Mouse (Mus musculus) liver, embryonic 14.5 days (tissue): Measurements from ENCODE around the gene Gtf2e1. TPM values are rescaled to one million over a fixed set of nuclear protein-coding genes. Genes with fewer than 3 reads are reported as not detected.
A peak's percentile ranks its signal among the peaks of the same experiment; 100 is the strongest.

Experiments used
- ATAC-seq: fragments of 200-750 bp; cut with Nextera tagmentation; 2 replicates; pipeline ENCODE4 v1.8.0; 2017; ENCODE audit warnings: moderate number of reproducible peaks, mild to moderate bottlenecking, moderate library complexity; ENCODE audit not compliant: insufficient read depth
- DNase-seq, 3 experiments: peaks; one replicate each; pipeline ENCODE4 v3.0.0-alpha.2; 2012 to 2013; ENCODE audit warnings: low read depth in 3 of 3, low spot score in 3 of 3
- H3K27ac ChIP-seq: fragments of 300-500 bp; sonication (generic); 2 replicates; pipeline ENCODE4 v1.5.1; 2014; ENCODE audit warnings: moderate library complexity, mild to moderate bottlenecking, control low read depth, inconsistent platforms
- H3K27me3 ChIP-seq: fragments of 300-500 bp; sonication (generic); 2 replicates; pipeline ENCODE4 v1.6.1; 2014; ENCODE audit warnings: mild to moderate bottlenecking, low read length, moderate library complexity; ENCODE audit not compliant: control insufficient read depth, insufficient read depth
- H3K36me3 ChIP-seq: fragments of 300-500 bp; sonication (generic); replicated peaks from 2 replicates; pipeline ENCODE4 v1.6.1; 2014; ENCODE audit warnings: low read depth; ENCODE audit not compliant: control insufficient read depth, insufficient read depth
- H3K4me1 ChIP-seq, 2 experiments: fragments of 200-500 bp in 1 of 2; fragments of 300-500 bp in 1 of 2; sonication (generic) in 1 of 2; replicated peaks; 2 replicates each; pipeline ENCODE4 v1.6.1; 2012 to 2014; ENCODE audit warnings: antibody characterized with exemption in 1 of 2, inconsistent platforms in 1 of 2, low read length in 1 of 2; ENCODE audit not compliant: control insufficient read depth in 2 of 2, insufficient read depth in 2 of 2
- H3K4me2 ChIP-seq: fragments of 300-500 bp; sonication (generic); 2 replicates; pipeline ENCODE4 v1.6.1; 2014; ENCODE audit warnings: low read depth, mild to moderate bottlenecking, control low read depth, moderate library complexity
- H3K4me3 ChIP-seq, 2 experiments: fragments of 200-500 bp in 1 of 2; fragments of 300-500 bp in 1 of 2; sonication (generic) in 1 of 2; 2 replicates each; pipeline ENCODE4 v1.5.1; 2012 to 2014; ENCODE audit warnings: low read depth in 2 of 2, low read length in 2 of 2, mild to moderate bottlenecking in 2 of 2, control low read depth in 1 of 2, inconsistent platforms in 1 of 2, moderate library complexity in 1 of 2; ENCODE audit not compliant: insufficient read depth in 1 of 2
- H3K9ac ChIP-seq: fragments of 300-500 bp; sonication (generic); replicated peaks from 2 replicates; pipeline ENCODE4 v1.6.1; 2014; ENCODE audit warnings: mild to moderate bottlenecking, control low read depth, moderate library complexity
- H3K9me3 ChIP-seq: fragments of 300-500 bp; sonication (generic); 2 replicates; pipeline ENCODE4 v1.6.1; 2016; ENCODE audit warnings: low read length, mixed read lengths; ENCODE audit not compliant: control insufficient read depth
- CTCF ChIP-seq: IDR thresholded peaks from 2 replicates; pipeline ENCODE4 v1.5.1; 2016; ENCODE audit warnings: antibody characterized with exemption, low read depth, control low read depth
- EP300 ChIP-seq: IDR thresholded peaks from 2 replicates; pipeline ENCODE4 v1.6.1; 2016; ENCODE audit warnings: antibody characterized with exemption, low read depth
- WGBS: fragments of 180-500 bp; shearing (Covaris S2); extraction: QIAGEN DNeasy Blood & Tissue Kit; methylation state at CpG from one replicate; pipeline ENCODE4 v1.1.7; 2014; ENCODE audit not compliant: insufficient replicate concordance; 5-methylcytosine and 5-hydroxymethylcytosine counted together
- polyA plus RNA-seq, 2 experiments: library from polyadenylated mRNA; depleted of rRNA in 1 of 2; stranded (reverse) in 1 of 2; unstranded in 1 of 2; fragments of >200 nt; fragmentation: Nextera tagmentation in 1 of 2; extraction: Ambion mirVana in 1 of 2; gene quantifications; 2 replicates each; pipeline versions ENCODE4 v1.2.1 to v1.2.3; 2012 to 2014

The Gtf2e1 gene
- polyA plus RNA-seq, 2 experiments = 6.6 to 8.6 TPM

- Histone ChIP-seq H3K27ac (no peak overlapping the region), H3K4me3 (no peak overlapping the region), H3K27me3 (no peaks in the 10 kb centered on the region), H3K36me3 (no peaks in the 10 kb centered on the region), H3K4me1 (peaks cover 0 to 13% of the 10 kb centered on the region in 2 experiments; a peak in 1 of 4 replicates), H3K9ac (no peak overlapping the region), H3K4me2 (no peak overlapping the region; the same call in 1 of the 2 replicates), H3K9me3 (no peaks in the 10 kb centered on the region)
- no peak for ATAC-seq
- 73% methylated on average over 3 of the region's 3 CpGs for WGBS
- DNase-seq = no peak
- TF ChIP-seq EP300 = no peak
- TF ChIP-seq CTCF = no peak
Observed at GRCm38 (mm10) chr16:37583306-37583705, 43.7 kb upstream of the Gtf2e1 start.

- 58% methylated on average over 3 of the region's 3 CpGs for WGBS
- peaks cover 0 to 13% of the 10 kb centered on the region in 2 experiments; a peak in 1 of 4 replicates for H3K4me1 ChIP-seq
- TF ChIP-seq EP300 (no peak), CTCF (no peak)
- H3K4me2 ChIP-seq = peak overlapping the region; percentile 36
- no peaks in the 10 kb centered on the region for H3K27me3 ChIP-seq
- ATAC-seq = no peak
- no peak overlapping the region for H3K9ac ChIP-seq
- H3K36me3 ChIP-seq = no peaks in the 10 kb centered on the region
- no peak overlapping the region; a peak in 1 of 4 replicates for H3K4me3 ChIP-seq
- H3K9me3 ChIP-seq = no peaks in the 10 kb centered on the region
- no peak for DNase-seq
- H3K27ac ChIP-seq = no peak overlapping the region
Observed at GRCm38 (mm10) chr16:37581901-37582300, 42.3 kb upstream of the Gtf2e1 start.

GRCm38 (mm10) chr16:37580651-37581050 is 41.1 kb upstream of the Gtf2e1 start:
- Histone ChIP-seq H3K36me3 (no peaks in the 10 kb centered on the region), H3K9ac (no peak overlapping the region), H3K4me3 (peak overlapping the region; percentile 30 to 47), H3K4me1 (peaks cover 0 to 13% of the 10 kb centered on the region in 2 experiments; a peak in 1 of 4 replicates), H3K9me3 (no peaks in the 10 kb centered on the region), H3K27me3 (no peaks in the 10 kb centered on the region), H3K4me2 (peak overlapping the region; percentile 36), H3K27ac (no peak overlapping the region)
- ATAC-seq (0 out of 2 replicates have a peak, but pooled peaks have one; percentile 34), DNase-seq (no peak)
- 48% methylated on average over 4 of the region's 4 CpGs for WGBS
- TF ChIP-seq EP300 (no peak), CTCF (no peak)

GRCm38 (mm10) chr16:37579994-37580393 is 40.4 kb upstream of the Gtf2e1 start, which contains the start of gene Hgd:
TSS of gene Hgd (plus strand) at chr16:37580153.
- WGBS = 32% methylated on average over 4 of the region's 4 CpGs
- Histone ChIP-seq H3K4me2 (peak within 1 kb of the TSS; percentile 36), H3K4me1 (peaks cover 0 to 9% of the 10 kb centered on the region in 2 experiments; a peak in 1 of 4 replicates), H3K9ac (no peak within 1 kb of the TSS; the same call in 1 of the 2 replicates), H3K27ac (peak within 1 kb of the TSS; percentile 11; the same call in 1 of the 2 replicates), H3K4me3 (peak within 1 kb of the TSS; percentile 30 to 47), H3K36me3 (no peaks in the 10 kb centered on the region), H3K9me3 (no peaks in the 10 kb centered on the region), H3K27me3 (no peaks in the 10 kb centered on the region)
- TF ChIP-seq EP300 (no peak), CTCF (no peak)
- DNase-seq = peak in 2 of 3 experiments; percentile 22 to 28
- peak; percentile 56; the same call in 1 of the 2 replicates for ATAC-seq

GRCm38 (mm10) chr16:37579591-37579990 is 40.0 kb upstream of the Gtf2e1 start:
- 53% methylated on average over 1 of the region's 1 CpGs for WGBS

More at GRCm38 (mm10) chr16:37579591-37579990, 40.0 kb upstream of the Gtf2e1 start:
- TF ChIP-seq CTCF = no peak
- TF ChIP-seq EP300 = no peak
- H3K27ac ChIP-seq = peak overlapping the region; percentile 11; the same call in 1 of the 2 replicates
- H3K9ac ChIP-seq = no peak overlapping the region
- DNase-seq = no peak
- no peak overlapping the region for H3K4me3 ChIP-seq
- H3K27me3 ChIP-seq = no peaks in the 10 kb centered on the region
- no peaks in the 10 kb centered on the region for H3K36me3 ChIP-seq
- ATAC-seq = no peak
- H3K9me3 ChIP-seq = no peaks in the 10 kb centered on the region
- 0 out of 2 replicates have a peak overlapping the region, but pooled peaks have one; percentile 15 for H3K4me2 ChIP-seq
- peaks cover 0 to 7% of the 10 kb centered on the region in 2 experiments; a peak in 1 of 4 replicates for H3K4me1 ChIP-seq
